Mouse (Mus musculus): ENCODE data around the gene Noc3l.

GRCm38 (mm10) chr19:38793563-38794045 is 25.4 kb downstream of the Noc3l start:
- TF ChIP-seq POLR2A (IDR thresholded peaks at IDR 0.05; ENCODE audit: low read depth, low read length) (no peak), CTCF (IDR thresholded peaks at IDR 0.05; ENCODE audit: borderline replicate concordance, insufficient read depth, low read length) (no peak)
